Mouse (Mus musculus): Measurements from ENCODE around the gene Ano7.

DNA sequence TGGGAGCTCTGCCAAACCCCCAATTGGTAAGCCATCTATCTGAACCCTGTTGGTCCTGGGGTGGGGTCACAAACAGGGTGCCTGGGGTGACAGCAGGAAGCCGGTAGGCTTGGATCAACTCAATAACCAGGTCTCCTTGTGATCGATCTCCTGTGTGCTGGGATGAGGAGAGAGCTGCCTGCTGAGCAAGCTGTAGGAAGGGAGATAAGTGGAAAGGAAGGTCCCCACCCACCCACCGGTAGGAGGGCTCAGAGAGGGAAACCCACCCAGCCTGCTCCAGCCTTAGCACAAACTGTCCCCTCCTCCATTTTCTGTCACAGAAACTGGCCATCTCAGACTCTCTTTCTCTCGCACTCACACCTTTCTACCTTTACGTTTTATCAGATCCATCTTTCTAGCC lies 3.6 kb downstream of the Ano7 start:
- TF ChIP-seq CTCF (IDR thresholded peaks at IDR 0.05; ENCODE audit: insufficient read depth, low read depth, low read length), result no peak
- no peak for TF ChIP-seq POLR2A (IDR thresholded peaks at IDR 0.05; ENCODE audit: insufficient read depth, low read depth, low read length)

All from olfactory bulb, adult 2 months (tissue).